Mouse (Mus musculus) neural tube, embryonic 10.5 days (tissue): ENCODE measurements around the gene Tprn.

Experiments used
- DNase-seq: peaks from one replicate; pipeline ENCODE4 v3.0.0-alpha.2; 2017; ENCODE audit warnings: low spot score; ENCODE audit errors: extremely low spot score

Tprn gene

DNA sequence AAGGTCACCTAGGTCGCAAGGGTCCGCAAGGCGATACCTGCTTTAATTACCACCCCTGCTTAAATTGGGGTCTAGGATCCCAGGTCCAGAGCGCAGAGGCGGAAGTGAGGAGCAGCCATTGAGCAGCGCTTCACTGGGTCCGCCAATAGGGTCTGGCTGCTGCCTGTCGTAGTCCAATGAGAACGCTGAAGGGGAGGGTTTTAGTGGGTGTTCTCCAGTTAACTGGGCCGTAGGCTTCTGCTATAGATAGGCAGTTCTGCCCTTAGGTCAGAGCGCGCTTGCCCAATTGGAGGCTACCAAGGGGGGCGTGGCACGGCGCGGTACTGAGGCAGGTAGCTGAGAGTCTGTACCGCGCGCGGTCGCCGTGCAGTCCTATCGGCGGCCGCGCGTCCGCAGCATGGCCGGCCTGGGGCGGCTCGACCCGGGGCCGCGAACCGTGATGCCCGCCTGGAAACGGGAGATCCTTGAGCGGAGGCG is at the start of gene Tprn:
Gene Tprn (plus strand): TSS at position 328 of the 477 bp plus-strand sequence.
- peak; percentile 90 for DNase-seq

GRCm38 (mm10) chr2:25213266-25213865 is 49.1 kb upstream of the Tprn start:
- no peak for DNase-seq

DNA sequence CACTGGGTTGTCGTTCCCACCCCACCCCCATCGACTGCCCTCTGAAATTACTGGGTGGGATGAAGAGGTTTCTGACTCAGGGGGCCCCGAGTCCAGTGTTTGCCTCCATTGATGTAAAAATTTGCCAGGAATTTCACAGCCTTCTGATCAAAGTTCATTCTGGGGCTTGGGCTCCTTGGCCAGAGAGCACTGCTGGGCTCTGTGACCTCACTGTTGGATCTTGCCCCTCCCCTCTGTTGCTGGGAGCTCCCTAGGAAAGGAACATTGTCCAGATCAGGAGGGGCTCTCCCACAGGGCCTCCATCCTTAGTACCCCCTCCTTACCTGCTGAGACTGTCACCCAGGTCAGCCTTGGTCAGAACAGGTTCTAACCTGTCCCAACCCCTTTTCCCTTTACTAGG is 48.0 kb upstream of the Tprn start, which contains the start of gene Stpg3:
Gene Stpg3 (minus strand): TSS at position 194 of the 400 bp plus-strand sequence.
- DNase-seq, result no peak

DNA sequence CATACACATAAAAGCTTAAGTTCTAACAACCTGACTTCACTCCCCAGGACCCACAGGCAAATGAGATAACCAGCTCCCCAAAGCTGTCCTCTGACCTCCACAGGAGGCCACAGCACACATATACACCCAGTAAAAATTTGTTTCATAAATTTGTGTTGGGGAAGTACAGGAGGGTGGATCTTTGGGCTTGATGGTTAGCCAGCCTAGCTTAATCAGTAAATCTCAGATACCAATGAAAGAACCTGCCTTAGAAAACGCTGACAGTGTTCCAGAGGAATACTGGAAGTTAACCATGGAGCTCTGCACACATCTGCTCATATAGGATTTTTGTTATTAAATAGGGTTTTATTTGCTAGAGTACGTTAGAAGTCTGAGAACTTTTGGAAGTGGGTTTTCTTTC is 44.8 kb upstream of the Tprn start:
- no peak for DNase-seq

GRCm38 (mm10) chr2:25218445-25218844 is 44.0 kb upstream of the Tprn start, which contains the start of gene Fam166a:
TSS of gene Fam166a (plus strand) at chr2:25218745.
- DNase-seq, result no peak

DNA sequence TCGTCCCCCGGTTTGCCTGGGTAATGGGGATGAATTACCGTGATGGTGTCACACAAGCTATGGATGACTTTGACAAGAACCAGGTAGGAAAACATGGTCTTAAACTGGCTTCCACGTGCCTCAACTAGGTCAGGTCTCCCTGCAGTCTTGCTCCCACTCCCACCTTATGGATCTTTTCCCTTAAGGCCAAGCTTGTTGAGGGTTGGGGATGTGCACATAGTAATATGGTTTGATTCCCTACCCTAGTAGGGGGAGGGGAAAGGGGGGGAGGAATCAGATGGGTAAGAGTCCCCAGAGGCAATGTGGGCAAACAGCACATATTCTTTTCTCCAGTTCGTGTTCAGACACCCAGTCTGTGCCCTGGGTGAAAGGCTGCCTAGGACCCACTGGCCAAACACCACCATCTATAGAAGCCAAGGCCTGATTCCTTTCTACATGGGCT is 41.1 kb upstream of the Tprn start:
- no peak for DNase-seq

GRCm38 (mm10) chr2:25223681-25224491 is 38.5 kb upstream of the Tprn start:
- DNase-seq, result no peak

- DNase-seq, result no peak
Observed at GRCm38 (mm10) chr2:25224492-25224765, 38.0 kb upstream of the Tprn start, which contains the start of gene Tubb4b. TSS of gene Tubb4b (minus strand) at chr2:25224702.

DNA sequence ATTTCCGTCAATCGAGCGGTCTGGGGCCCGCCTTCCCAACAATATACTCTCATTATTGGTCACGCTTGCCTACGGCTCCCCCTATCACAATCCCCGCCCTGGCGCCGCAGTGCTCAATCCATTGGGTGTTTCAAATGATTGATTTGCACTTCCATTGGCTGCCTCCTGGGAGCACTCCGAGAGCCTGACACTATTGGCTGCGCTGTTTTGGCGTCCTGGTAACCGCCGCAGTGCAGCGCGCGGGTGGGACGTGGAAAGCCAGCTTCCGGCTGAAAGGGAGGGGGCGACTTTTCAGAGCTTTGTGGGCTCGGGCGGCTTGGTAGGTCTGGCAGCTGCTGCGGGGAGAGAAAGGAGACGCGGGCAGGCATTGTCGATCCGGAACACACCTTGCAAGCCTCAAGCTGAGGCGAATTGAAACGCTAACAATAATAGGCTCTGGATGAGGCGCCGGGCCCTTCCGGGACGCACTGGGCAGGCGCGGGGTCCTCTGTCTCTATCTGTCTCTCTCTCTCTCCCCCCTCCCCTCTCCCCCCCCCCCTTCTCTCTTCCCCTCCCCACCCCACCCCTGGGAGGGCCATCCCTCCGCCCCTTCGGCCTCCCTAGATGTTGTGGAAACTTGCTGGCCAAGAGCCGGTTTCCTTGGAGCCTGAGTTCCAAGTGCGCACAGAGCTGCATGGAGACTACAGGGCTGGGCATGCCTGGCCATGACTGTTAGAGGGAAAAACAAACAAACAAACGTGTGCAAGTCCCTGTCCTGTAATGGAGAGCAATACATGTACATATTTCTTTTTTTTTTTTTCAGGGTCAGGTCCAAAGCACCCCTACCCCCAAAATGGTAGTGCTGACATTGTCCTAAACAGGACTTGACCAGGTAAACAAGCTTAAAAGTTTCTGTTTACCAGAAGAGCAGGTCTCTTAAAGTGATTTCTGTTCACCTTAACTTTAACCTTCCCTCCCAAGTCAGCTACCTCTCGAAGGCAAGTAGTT is 37.4 kb upstream of the Tprn start:
- DNase-seq, result peak; percentile 96

GRCm38 (mm10) chr2:25225811-25226379 is 36.5 kb upstream of the Tprn start:
- no peak for DNase-seq

GRCm38 (mm10) chr2:25226864-25227263 is 35.6 kb upstream of the Tprn start:
- DNase-seq, result no peak

- DNase-seq, result no peak
Observed at GRCm38 (mm10) chr2:25227406-25227805, 35.0 kb upstream of the Tprn start.

DNA sequence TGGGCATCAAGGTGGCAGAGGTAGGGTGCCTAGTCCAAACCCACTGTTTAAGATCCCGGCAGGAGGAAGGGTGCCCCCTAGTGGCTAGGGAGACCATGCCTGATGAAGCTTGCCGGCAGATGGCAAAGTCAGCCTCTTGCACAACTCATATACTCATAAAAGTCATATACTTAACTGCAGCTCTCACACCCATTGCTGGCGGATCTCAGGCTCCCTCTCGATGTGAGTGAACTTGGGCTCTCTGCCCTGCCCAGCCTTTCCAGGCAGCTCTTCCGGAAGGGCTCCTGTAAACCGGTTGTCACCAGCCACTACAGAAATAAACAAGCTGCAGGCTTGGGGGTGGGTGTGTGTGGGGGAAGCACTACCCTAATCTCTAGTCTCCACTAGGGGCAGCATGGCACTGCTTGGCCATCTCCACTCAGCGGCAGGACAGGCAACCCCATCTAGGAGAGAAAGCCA is 34.0 kb upstream of the Tprn start:
- peak; percentile 81 for DNase-seq

- DNase-seq, result no peak
Observed at GRCm38 (mm10) chr2:25228995-25229530, 33.4 kb upstream of the Tprn start.

DNA sequence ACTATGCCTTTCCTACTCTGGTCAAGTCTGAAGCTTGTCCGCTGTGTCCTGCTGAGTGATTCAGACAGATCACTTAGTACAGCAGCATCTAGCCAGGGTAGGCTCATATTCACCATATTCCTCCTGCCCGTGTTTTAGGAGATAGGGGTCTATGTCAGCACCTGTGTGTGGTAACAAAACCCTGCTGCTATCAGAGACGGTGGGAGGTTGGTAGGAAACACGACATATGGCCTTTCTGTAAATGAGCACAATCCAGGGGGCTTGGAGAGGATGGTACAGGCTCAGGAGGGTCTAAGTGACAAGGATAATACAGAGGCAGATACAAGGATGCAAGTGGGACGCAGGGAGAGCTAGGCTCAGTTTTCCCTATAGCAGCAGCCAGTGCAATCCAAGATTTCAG is 32.8 kb upstream of the Tprn start:
- DNase-seq, result no peak

GRCm38 (mm10) chr2:25230581-25230980 is 31.8 kb upstream of the Tprn start:
- no peak for DNase-seq

- DNase-seq, result no peak
Observed at GRCm38 (mm10) chr2:25231038-25231437, 31.4 kb upstream of the Tprn start.

DNA sequence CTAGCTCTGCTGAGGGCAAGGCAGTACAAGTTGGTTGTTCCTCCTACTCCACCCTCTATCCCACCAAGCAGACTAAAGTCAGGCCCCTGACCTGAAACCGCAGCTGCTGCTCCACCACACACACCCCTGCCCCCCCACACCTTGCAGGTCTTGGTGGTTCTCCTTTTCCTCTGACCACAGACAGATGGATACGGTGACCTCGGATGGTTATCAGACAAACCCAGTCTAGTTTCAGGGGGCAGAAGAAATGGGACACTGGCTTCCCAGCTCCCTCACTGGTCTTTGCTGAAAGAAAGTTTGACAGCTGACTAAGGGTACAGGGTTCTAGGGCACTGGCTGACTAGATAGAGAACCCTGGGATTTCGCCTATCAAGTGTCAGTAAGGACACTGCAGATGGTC is 29.0 kb upstream of the Tprn start:
- DNase-seq, result no peak

- DNase-seq, result no peak
Observed at GRCm38 (mm10) chr2:25234050-25234449, 28.4 kb upstream of the Tprn start, which contains the start of gene Slc34a3. TSS of gene Slc34a3 (minus strand) at chr2:25234364.

GRCm38 (mm10) chr2:25234551-25235220 is 27.7 kb upstream of the Tprn start:
- no peak for DNase-seq
